Mouse (Mus musculus): ENCODE measurements around the gene Egf.
A peak's percentile ranks its signal among the peaks of the same experiment; 100 is the strongest.
"Not testable (repeated sequence)": the region's sequence is repeated elsewhere in the genome, so short reads cannot be mapped to it uniquely, and the experiment has no call there.

Egf gene

DNA sequence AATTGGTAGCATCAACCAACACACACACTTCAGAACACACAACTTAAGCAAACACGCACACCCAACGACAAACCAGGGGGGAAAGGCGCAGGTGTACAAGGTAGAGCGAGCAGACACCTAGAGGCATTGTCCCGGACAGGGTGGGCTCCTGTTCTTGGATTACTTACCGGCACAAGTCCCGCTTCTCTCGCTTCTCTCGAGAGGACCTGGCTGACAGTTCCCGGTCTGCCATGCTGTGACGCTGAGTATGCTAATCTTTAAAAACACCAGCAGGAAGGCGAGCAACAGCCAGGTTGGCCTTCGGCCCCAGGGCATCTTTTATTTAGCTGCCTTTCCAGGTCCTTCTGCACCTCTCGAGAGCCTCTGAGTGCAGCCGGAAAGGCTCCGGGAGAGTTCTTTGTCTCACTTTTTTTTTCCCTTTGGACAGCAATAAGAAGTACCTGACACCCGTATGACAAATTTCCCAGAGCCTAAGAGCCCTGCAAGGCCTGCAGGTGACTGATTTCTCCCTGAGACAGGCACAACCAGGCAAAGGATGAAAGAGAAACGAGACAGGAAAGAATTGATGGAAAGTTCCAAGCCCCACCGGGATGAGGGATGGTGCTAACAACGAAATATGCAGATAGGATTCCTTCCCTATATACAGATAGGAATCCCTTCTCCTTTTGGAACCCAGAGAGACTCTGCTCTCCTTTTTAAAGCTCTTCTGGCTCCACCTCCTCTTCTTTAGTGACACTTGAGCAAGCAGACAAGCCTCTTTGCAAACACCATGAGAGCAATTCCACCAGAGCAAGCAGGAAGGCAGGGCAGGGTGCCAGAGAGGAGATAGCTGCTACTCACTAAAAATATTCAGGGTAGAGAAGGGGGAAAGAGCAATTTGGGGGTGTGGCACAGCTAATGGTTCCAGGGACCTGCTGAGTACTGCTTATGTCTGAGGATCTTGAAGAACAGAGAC lies at the start of gene Egf:
Egf (minus strand) TSS at position 667 of the 955 bp plus-strand sequence.
- DNase-seq = no peak

DNA sequence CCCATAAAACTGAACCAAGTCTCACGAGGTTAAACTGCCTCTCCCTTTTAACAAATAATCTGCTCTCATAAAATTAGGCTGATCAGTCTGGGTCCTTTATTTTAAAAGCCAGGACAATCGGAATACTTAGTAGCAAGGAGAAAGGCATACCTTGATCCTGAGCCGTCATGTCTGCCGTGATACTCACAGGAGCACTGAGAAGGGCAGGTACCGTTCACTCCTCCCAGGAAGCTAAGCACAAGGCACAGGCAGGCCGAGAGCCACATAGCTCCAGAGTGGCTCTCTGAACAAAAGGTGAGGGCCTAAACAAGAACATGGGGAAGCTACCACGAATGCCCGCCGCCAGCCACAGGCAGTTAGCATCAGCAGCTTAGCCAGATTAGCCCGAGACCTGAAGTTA lies 48.6 kb upstream of the Egf start, which contains the start of gene Lrit3:
Lrit3 (minus strand) TSS at position 266 of the 400 bp plus-strand sequence.
- DNase-seq = no peak

DNA sequence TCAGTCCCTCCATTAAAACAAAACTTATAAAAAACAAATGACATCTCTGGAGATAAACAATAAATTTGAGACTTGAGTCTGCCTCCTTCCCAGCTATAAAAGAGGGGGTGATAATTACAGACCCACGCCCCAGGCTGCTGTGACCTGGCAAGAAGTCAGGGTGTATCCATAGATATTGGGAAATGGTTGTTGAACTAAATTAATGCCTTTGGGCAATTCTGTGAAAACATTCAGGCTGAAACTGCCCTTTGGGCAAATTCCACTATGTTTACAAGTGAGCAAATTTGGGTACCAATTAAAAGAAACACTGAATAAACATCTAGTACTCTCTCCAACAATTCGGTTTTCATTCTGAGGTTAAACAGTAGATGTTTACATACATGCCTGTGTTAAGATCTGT lies 43.9 kb upstream of the Egf start:
- DNase-seq = no peak

DNA sequence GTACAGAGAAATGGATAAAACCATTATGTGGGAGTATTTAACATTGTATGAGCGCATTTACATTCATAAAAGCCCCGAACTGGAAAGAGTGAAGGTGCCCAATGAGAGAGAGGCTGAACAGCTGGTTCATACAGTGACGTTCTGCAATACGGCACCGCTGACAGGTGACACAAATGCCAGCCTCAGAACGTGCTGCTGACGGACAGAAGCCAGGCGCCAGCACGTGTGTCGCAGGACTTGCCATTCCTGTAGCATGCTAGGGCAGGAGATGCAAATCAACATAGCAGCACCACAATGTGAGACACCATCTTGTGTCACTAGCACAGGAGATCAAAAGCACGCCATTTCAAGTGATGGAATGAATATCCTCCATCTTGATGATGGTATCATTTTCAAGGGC lies 43.4 kb upstream of the Egf start:
- DNase-seq = no peak

DNA sequence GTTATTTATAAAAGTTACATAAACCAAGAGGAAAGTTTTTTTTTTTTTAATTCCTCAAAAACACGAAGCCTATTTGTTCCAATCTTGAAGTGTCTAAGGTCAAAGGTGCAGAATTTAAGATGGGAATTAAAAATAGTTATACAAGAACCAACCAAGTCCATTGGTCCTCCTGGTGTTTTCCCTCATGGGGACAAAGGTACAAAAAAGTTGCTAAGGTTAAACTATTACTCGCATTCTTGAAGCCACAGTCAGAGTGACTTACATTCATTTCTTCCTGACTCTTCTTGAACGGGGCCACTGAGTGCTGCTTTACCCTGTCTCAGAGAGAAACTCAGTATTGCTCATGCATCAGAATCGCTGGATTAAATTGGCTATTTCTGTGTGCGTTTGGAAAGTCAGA lies 42.2 kb upstream of the Egf start:
- no peak for DNase-seq

DNA sequence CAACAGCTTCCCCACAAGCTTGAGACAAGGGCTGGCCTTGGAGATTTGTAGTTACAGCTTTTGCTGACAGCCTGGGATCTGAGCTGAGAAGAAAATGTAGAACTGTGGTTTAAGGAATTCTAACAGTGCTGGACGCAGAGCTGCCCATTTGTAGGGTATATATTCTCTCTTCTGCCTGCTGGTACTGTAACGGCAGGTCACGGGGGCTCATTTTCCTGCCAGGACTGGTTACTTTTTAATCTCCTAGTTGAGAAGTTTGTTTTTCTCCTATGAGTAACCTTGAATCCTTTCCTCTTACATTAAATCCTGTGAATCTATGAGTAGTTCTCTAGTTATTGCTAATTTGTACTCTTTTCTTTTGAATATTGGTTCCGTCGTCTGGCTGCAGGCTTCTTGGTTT lies 38.7 kb upstream of the Egf start:
- no peak for DNase-seq

DNA sequence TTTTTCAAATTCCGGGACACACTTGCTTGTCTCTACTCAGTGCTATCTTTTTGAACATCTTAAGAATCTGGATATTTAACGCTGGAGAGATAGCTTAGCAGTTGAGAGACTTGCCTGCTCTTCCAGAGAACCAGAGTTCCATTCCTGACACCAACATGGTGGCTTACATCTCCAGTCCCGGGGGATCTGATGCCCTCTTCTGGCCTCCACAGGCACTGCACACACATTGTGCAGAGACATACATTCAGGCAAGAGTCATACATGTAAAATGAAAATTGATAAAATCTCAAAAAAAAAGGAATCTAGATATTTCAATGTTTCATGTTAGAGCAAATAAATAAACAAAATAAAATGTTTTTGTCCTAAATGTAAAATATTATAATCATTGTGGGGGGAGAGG lies 27.6 kb upstream of the Egf start:
- no peak for DNase-seq

DNA sequence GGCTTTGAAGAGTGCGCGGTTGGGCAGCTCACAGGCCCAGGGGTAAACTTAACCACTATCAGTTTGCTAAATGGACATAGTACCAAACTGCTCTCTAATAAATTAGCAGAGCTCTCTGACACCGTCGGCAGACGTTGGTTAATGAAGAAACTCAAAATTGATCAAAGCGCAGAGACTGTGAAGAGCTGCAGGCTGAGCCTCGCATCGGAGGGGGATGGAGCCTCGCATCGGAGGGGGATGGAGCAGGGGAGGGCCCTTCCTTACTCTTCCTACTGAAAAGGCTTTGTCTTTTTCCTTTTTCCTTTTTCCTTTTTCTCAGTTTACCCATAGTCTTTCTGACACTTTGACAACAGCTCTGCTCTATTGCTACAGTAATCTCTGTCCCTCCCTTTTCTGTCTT lies 26.3 kb upstream of the Egf start:
- DNase-seq = no peak

DNA sequence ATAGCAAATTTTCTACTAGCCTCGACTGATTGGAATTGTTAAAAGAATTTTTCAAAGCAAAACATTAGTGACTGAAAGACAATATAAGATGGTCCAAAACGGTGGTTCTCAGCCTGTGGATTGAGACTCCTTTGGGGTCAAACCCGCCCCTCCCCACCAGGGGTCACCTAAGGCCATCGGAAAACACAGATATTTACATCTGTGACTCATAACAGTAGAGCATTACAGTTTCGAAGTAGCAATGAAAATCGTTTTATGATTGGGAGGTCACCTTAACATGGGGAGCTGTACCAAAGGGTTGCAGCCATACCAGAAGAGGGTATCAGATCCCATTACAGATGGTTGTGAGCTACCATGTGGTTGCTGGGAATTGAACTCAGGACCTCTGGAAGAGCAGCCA lies 16.1 kb upstream of the Egf start:
- no peak for DNase-seq

DNA sequence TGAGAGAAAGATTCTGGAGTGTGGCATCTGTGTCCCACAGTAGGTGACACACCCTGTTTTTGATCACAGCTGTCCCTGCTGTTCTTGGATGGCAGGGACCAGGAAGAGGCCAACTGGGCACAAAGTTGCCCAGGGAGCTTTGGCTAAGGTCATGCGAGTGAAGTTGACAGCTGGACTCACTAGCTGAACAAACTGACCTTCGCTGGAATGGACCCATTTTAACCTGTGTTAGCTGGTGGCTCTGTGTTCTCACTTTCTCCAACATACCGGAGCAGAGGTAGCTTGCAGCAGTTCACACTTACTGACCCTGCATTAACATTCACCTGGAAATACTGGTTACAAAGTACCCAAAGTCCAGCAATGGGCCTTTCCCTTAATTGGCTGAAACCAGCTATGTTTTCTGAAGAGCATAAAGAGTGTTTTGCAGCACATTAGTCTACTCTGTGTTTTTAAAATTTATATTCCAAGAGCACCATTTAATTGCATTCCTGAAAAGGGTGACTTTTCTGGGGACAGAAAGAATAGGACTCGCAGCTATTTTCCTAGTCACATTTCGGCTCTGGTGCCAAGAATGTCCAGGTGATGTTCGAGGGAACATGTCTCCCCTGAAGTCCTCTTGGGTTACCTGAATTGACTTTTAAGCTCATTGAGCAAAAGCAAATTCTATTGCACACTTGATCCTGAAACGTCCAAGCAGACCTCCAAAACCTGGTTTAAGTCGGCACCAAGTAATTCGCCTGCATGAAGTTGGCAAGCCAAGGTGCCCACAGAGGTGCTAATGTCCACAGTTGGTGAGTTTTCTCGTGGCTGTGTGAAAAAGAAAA lies 12.1 kb upstream of the Egf start:
- DNase-seq = no peak

DNA sequence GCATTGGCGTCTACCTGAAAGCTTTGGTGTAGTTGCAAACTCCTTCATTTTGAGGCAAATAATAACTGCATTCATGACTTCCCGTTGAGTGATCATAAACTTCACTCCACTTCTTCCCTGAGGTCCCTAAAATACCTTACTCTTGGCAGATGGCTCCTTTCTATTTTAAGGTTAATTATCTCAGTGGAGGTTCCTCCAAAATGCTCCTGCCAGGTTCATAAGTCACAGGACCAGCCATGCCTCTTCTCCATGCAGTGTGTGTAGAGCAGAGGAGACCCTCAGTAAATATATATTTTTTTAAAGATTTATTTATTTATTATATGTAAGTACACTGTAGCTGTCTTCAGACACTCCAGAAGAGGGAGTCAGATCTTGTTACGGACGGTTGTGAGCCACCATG lies 11.0 kb upstream of the Egf start:
- DNase-seq = no peak

DNA sequence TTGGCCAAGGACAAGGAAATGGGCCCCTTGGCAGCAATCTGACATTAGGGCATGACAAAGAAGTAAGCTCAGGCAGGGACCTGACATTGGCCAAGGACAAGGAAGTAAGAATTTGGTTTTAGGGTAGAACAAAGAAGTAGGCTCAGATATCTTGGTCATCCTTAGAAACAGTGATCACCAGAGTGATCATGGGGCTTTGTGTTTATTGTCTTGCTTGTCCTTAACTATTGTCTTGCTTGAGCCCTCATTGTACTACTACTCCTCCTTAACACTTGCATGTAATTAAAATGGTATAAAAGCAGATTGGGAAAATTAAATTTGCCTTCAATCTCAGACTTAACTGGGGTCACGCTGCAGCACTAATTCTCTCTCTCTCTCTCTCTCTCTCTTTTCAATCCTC lies 2.5 kb upstream of the Egf start:
- DNase-seq = not testable (repeated sequence)

DNA sequence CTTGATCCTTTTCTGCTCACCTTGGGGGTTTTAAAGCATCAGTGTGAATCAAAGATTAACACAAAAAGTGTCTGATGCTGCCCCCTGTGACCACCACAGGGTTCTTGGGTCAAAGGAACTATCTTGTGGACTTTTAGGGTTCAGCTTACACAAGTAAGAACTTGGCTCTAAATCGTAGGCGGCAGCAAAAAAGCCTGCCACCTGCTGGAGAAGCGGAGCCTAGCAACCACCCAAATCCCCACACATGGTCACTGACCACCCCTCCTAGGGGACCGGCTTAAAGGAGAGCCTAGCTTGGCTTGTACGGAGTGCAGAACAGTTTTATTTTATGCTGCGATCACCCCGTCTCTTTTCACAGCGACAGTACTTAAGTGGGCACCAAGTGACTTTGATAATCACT lies 10.3 kb downstream of the Egf start:
- DNase-seq = no peak

DNA sequence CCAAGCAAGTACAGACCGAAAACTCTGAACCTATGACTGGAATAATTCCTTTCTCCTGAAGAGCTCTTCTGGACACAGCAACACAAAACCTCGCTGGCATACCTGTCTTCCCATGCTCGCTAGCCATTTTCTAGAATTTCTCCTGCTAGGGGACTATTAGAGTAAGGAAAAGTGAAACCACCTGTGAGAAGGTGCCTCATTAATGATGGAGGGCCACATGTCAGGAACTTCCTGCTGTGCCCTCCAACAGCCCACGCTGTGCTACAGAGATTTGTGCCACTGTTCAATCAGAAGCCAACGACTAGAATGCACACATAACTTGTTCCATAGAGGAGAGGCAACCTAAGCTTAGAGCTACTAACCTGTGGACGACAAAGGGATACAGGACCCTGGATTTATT lies 12.3 kb downstream of the Egf start:
- no peak for DNase-seq

DNA sequence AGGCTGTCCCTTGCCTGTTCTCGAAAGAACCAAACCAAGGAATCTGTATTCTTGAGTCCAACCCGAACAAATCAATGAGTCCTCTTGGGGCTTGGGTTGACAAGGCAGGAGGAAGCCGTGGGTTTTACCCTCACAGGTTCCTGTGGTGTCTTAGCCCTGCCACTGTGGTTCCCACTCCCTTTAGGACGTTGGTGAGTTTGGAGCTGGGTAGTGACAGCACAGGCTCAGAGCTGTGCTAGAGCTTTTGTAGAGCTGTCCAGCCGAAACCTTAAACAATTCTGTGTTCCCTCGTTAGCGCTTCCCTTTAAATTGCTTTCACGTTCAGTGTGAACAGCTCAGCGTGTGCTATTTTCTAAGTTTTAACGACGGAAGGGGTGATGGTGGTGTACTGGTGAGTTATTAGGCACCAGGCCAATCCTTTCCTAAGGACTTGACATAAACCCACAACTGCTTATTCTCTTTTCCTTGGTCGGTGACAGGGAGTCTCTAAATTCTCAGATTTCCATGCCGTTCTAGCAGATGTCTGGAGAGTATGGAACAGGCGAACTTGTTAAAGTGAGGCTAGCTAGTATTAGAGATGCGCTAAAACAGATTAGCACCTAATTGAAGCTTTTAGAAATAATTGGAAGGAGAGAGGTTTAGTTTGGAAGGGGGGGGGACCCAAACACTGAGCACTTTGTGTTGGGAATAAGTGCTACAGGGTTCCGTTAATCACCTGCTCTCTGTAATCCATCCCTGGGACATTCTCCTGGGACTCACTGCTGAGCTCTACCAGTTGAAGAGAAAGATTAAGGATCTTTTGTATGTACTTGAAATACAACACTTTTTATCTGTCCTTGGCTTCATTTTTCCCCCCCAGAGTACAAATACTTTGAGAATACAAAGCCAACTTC lies 16.6 kb downstream of the Egf start:
- DNase-seq = no peak

DNA sequence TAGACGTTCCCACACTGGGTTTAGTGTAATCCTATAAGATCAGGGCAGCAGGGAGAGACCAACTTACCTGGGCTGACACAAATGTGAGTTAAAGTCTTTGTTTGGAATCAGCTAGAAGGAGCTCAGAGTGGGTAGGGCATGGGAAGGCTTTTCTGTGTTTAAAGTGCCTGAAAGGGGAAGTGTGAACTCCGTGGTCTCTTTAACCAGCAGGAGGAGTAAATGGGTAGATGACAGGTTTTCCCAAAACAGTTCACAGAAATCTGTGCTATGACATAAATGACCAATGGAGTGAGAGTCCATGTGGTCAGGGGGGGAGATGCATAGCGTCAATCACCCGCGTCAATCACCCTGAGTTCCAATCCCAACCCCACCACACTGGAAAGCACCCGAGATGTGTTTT lies 23.5 kb downstream of the Egf start:
- no peak for DNase-seq

DNA sequence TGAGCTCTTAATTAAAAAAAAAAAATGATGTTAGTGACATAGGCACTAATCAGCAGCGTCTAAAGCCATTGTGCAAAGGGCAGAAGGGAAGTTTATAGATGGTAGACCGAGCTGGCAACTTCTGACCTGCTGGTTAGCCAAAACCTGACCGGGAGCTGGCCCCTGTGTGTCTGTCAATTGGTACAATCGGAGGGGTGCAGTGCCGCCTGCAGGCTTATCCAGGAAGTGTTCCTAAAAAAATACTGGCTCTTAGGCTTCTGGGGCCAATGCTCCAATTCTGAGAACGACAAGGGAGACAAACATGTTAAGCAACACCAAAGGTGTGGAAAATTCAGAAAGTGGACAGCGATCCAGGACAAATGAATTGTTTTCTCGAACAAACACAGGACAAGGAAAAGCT lies 24.7 kb downstream of the Egf start:
- DNase-seq = no peak

DNA sequence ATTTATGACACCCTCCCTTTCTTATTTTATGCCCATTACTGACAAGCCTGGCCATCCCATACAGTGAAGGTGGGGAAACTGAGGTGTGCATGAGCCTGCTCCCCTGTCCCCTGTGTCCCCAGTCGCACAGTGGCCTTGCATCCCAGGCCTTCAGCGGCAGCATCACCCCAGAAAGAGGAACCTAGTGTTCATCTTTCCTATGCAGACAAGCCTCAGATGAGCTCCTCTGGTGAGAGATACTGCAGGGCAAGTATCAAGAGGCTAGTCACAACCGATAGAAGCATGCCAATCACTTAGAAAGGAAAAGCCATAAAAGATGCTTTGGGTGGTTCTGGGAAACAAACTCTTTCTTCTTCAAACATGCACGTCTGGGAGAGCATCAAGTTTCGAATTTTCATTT lies 25.2 kb downstream of the Egf start:
- no peak for DNase-seq

DNA sequence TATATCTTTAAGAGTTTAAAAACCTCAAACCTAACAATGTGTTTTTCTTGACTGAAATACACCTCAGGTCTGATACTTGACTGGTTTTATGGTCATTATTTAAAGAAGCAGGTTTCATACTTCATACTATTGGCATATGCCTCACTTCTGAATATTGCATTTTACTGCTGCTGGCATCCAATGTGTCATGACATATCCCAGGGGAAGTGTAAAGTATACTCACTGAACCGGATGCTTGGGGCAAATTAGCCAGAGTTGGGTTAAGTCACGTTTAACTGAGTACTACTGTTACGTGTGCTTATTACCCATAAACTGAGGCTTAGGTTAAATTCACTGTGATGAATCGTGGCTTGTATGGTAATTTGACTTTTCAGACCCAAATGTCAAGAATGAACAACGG lies 29.5 kb downstream of the Egf start:
- DNase-seq = no peak

DNA sequence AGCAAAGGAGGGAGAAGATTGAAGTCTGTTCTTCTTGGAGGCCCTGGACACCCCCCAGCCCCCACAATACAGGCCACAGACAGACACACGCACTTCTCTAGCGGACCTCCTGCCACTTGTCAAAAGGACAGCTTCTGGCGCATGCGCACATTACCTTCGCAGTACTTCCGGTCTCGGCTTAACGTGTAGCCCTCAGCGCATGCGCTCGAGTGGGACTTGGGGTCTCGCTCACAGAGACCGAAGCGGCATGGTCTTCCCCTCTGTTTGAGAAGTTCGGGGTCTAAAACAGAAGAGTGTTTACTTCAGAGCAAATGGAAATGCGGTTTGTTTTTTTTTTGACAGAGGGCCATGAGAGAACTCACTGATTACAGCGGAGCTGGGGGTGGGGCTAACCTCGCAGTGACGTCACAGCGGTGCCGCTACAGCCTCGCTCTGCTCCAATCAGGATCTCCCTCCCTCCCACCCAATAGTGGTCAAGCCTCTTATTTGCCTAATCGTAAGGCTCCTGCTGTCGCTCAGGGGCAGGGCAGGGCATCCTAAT lies 30.1 kb downstream of the Egf start:
- DNase-seq = peak; percentile 96

DNA sequence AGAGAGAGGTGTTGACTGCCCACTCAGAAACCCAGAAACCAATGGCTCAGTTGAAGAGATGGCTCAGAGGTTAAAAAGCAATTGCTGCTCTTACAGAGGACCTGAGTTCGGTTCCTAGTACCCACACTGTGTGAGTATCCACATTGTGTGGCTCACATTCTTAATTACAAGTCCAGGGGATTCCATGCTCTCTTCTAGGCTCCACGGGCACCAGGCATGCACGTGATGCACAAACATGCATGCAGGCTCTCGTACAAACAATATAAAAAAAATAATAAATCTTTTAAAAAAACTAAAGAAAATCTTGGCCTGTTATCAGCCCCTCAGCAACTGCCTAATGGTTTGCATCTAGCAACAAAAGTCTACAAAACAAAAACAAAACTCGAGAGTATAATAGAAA lies 30.6 kb downstream of the Egf start:
- DNase-seq = no peak

DNA sequence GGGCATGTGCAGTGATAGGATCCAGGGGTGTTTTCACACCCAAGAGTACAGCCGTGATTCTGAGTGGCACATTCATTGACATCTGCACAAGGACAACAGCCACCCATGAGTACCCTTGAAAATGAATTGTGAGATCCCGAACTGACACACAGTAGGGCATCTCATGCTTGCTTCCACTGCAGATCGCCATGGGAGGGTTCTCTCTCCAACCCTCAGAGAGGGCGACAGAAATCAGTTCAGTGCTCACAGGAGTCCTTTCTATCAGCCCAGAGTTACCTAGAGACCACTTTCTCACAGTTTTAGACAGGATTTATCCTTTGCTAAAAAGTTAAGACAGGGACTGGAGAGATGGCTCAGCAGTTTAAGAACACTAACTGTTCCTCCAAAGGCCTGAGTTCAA lies 31.8 kb downstream of the Egf start:
- no peak for DNase-seq
